Mouse (Mus musculus): ENCODE results near the gene Adam19. TPM values are rescaled to one million over a fixed set of nuclear protein-coding genes. Genes with fewer than 3 reads are reported as not detected.

The Adam19 gene
- total RNA-seq, 2 experiments from 2014 or later, result 48.3 to 56.3 TPM

- no peak for DNase-seq (ENCODE audit: low spot score in 2 of 2)
These were observed 16.8 kb downstream of the Adam19 start for GRCm38 (mm10) chr11:46072466-46073060.

GRCm38 (mm10) chr11:46073061-46073849, 17.5 kb downstream of the Adam19 start:
- peak; percentile 40 to 71 for DNase-seq (ENCODE audit: low spot score in 2 of 2)

GRCm38 (mm10) chr11:46073850-46074688, 18.3 kb downstream of the Adam19 start:
- DNase-seq (ENCODE audit: low spot score in 2 of 2), result no peak

- no peak for DNase-seq (ENCODE audit: low spot score in 2 of 2)
These were observed 19.7 kb downstream of the Adam19 start for GRCm38 (mm10) chr11:46075507-46075906.

GRCm38 (mm10) chr11:46076442-46077158, 20.8 kb downstream of the Adam19 start:
- DNase-seq (ENCODE audit: low spot score in 2 of 2), result no peak

- no peak for DNase-seq (ENCODE audit: low spot score in 2 of 2)
These were observed 21.5 kb downstream of the Adam19 start for GRCm38 (mm10) chr11:46077304-46077703.

GRCm38 (mm10) chr11:46077732-46078375, 22.1 kb downstream of the Adam19 start:
- no peak for DNase-seq (ENCODE audit: low spot score in 2 of 2)

GRCm38 (mm10) chr11:46081075-46081474, 25.3 kb downstream of the Adam19 start:
- DNase-seq (ENCODE audit: low spot score in 2 of 2), result no peak

GRCm38 (mm10) chr11:46083405-46083804, 27.6 kb downstream of the Adam19 start:
- DNase-seq (ENCODE audit: low spot score in 2 of 2), result no peak

- DNase-seq (ENCODE audit: low spot score in 2 of 2), result no peak
These were observed 28.1 kb downstream of the Adam19 start for GRCm38 (mm10) chr11:46083835-46084444.

GRCm38 (mm10) chr11:46084568-46084967, 28.8 kb downstream of the Adam19 start:
- DNase-seq (ENCODE audit: low spot score in 2 of 2), result peak in 1 of 2 experiments; percentile 37

- DNase-seq (ENCODE audit: low spot score in 2 of 2), result no peak
These were observed 29.8 kb downstream of the Adam19 start for GRCm38 (mm10) chr11:46085398-46086163.

- no peak for DNase-seq (ENCODE audit: low spot score in 2 of 2)
These were observed 30.7 kb downstream of the Adam19 start for GRCm38 (mm10) chr11:46086446-46086845.

- DNase-seq (ENCODE audit: low spot score in 2 of 2), result no peak
These were observed 33.4 kb downstream of the Adam19 start for GRCm38 (mm10) chr11:46089081-46089713.

- no peak for DNase-seq (ENCODE audit: low spot score in 2 of 2)
These were observed 34.4 kb downstream of the Adam19 start for GRCm38 (mm10) chr11:46090036-46090725.

- no peak for DNase-seq (ENCODE audit: low spot score in 2 of 2)
These were observed 35.3 kb downstream of the Adam19 start for GRCm38 (mm10) chr11:46090951-46091667.

- peak in 1 of 2 experiments; percentile 61 for DNase-seq (ENCODE audit: low spot score in 2 of 2)
These were observed 36.3 kb downstream of the Adam19 start for GRCm38 (mm10) chr11:46092121-46092520.

Measured in gastrocnemius, postnatal 4 days (tissue).